Mouse (Mus musculus): ENCODE data around the gene Epor.
A peak's percentile ranks its signal among the peaks of the same experiment; 100 is the strongest.

Gene Epor

GRCm38 (mm10) chr9:21963417-21963816, at the start of gene Epor:
Gene Epor, minus strand, starts transcription at chr9:21963506.
- DNase-seq: peak; percentile 46

GRCm38 (mm10) chr9:22012731-22013130, 49.4 kb upstream of the Epor start:
- DNase-seq: no peak

- no peak for DNase-seq
Measured at GRCm38 (mm10) chr9:22011055-22011454, 47.7 kb upstream of the Epor start.

- no peak for DNase-seq
Measured at GRCm38 (mm10) chr9:22004546-22004945, 41.2 kb upstream of the Epor start.

- no peak for DNase-seq
Measured at GRCm38 (mm10) chr9:22003163-22003554, 39.9 kb upstream of the Epor start.

GRCm38 (mm10) chr9:22002194-22003162, 39.2 kb upstream of the Epor start, which contains the start of the genes Ccdc151 and Prkcsh:
Gene Ccdc151, minus strand, starts transcription at chr9:22002634.
Gene Prkcsh, plus strand, starts transcription at chr9:22002806.
- peak; percentile 99 for DNase-seq

GRCm38 (mm10) chr9:22001633-22002032, 38.3 kb upstream of the Epor start:
- DNase-seq: no peak

- DNase-seq: no peak
Measured at GRCm38 (mm10) chr9:22000296-22000695, 37.0 kb upstream of the Epor start.

GRCm38 (mm10) chr9:21996178-21996867, 33.0 kb upstream of the Epor start:
- DNase-seq: no peak

GRCm38 (mm10) chr9:21992227-21992626, 28.9 kb upstream of the Epor start:
- no peak for DNase-seq

GRCm38 (mm10) chr9:21989230-21990110, 26.2 kb upstream of the Epor start, which contains the start of gene Rgl3:
Gene Rgl3, minus strand, starts transcription at chr9:21989446.
- DNase-seq: peak; percentile 87

GRCm38 (mm10) chr9:21988421-21989101, 25.3 kb upstream of the Epor start:
- DNase-seq: peak; percentile 79

GRCm38 (mm10) chr9:21987592-21988342, 24.5 kb upstream of the Epor start:
- peak; percentile 20 for DNase-seq

- no peak for DNase-seq
Measured at GRCm38 (mm10) chr9:21983911-21984310, 20.6 kb upstream of the Epor start.

- peak; percentile 28 for DNase-seq
Measured at GRCm38 (mm10) chr9:21978398-21979128, 15.3 kb upstream of the Epor start.

GRCm38 (mm10) chr9:21977972-21978371, 14.7 kb upstream of the Epor start:
- peak; percentile 54 for DNase-seq

- no peak for DNase-seq
Measured at GRCm38 (mm10) chr9:21977331-21977730, 14.0 kb upstream of the Epor start.

GRCm38 (mm10) chr9:21976626-21977175, 13.4 kb upstream of the Epor start:
- no peak for DNase-seq

- no peak for DNase-seq
Measured at GRCm38 (mm10) chr9:21969304-21969703, 6.0 kb upstream of the Epor start.

GRCm38 (mm10) chr9:21968883-21969282, 5.6 kb upstream of the Epor start:
- no peak for DNase-seq
